Mouse (Mus musculus) embryo, embryonic 9.5 days (tissue): ENCODE results near the gene Rps6ka5.

Experiments
- DNase-seq: peaks from one replicate; pipeline ENCODE4 v3.0.0-alpha.2; 2017; ENCODE audit errors: extremely low spot score

The Rps6ka5 gene

DNA sequence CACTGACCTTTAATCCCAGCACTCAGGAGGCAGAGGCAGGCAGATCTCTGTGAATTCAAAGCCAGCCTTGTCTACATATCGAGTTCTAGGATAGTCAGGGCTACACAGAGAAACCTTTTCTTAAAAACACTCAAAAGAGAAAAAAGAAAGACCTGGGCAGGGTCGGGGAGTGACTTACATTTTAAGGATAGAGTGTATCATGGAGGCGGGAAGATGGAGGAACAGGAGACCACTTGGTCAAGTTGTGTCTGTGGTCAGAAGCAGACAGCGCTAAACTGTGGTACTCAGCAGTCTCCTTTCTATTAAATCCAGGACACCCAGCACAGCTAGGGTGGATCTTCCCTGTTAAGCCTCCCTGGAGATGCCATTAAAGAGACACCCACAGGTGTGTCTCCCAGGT is at the start of gene Rps6ka5:
TSS of gene Rps6ka5 (minus strand) at position 333 of the 400 bp plus-strand sequence.
- no peak for DNase-seq

DNA sequence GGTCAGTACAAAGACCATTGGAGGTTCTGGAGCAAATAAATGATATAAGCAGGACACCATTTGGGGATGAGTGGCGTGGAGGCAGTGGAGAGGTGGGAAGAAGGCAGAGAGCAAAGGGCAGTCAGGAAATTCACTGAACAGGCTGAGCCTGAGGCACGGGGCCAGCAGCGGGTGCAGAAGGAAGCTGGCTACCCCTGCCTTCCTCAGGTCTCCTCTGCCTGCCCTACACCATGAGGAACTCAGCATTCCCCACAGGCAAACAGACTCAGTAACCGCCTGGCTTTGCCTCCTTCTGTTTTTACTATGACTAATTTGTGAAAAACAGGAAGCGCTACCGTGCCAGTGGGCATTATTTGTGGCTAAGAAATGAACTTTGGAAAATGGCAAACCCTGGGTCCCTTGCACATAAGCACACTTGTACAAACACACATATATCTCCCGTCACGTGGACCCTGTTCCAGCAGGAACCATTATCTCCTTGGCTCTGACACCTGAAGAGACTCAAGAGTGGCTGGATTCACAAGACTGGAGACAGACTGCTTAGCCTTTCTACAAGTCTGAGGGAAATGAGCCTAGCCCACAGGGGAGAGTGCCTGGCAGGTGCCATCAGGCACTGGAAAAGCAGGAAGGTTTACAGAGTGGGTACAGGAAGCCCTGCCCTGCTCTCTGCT is 49.3 kb upstream of the Rps6ka5 start:
- no peak for DNase-seq

GRCm38 (mm10) chr12:100775291-100775690 is 48.5 kb upstream of the Rps6ka5 start:
- no peak for DNase-seq

DNA sequence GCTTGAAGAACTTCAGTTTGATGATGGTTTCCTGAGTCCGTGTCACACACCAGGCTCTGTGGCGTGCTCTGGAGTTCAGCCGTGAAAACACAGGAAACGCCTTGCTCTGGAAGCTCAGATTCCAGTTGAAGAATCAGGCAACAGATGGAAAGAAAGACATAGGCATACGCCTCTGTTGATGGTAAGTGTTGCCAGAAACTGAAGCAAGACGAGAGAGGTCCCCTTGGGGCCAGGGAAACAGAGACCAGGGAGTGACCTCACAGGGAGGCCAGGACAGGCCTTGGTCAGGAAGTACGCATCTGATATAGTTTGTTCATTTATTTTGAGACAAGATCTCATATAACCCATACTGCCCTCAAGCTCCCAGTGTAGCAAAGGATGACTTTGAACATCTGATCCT is 48.0 kb upstream of the Rps6ka5 start:
- no peak for DNase-seq

DNA sequence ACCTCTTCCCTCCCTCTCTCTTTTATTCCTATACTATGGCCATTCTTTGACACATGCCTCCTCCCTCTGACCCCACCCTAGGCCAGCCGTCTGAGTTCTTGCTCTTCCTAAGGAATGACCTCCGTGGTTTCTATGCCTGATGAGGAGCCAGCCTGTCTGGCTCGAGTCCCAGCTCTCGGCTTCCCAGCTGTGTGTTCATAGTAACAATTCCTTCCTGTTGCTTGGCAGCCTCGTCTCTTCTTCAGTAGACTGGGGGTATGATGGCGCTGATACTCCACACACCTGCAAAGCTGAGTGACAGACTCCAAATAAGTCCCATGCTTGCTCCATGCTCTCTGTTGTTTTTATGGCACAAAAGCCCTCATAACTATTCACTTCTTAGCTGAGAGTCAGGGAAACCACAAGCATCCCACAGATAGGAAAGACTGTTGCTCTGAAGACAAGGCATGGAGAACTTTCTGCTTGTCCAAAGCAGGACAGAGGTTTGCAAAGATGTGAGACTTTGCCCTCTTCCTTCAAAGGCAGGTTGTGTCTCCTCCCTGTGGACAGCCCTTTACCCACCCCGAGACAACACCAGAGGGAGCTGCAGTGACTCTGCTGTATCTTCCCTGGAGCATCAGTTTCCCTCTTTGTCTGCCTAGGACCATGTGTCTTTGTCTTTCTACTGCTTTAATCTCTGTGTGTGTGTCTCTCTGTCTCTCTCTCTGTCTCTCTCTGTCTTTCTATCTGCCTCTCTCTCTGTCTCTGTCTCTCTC is 45.6 kb upstream of the Rps6ka5 start:
- DNase-seq = no peak

DNA sequence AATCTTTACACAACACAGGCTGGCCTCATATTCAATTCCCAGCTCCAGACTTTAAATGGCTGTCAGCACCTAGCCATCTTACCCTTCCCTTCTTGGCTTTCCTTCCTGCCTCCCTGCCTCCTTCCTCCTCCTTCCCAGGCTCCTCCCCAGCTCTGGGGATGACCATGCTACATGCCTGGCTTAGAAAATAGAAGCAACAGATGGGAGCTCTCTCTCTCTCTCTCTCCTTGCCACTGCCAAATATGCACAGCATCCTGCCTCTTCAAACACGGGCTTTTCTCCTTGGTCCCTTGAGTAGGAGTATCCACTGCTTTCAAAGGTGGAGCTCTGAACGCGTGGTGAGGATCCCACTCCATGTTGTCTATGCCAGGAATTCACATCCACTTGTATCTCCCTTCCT is 44.0 kb upstream of the Rps6ka5 start:
- DNase-seq = no peak

DNA sequence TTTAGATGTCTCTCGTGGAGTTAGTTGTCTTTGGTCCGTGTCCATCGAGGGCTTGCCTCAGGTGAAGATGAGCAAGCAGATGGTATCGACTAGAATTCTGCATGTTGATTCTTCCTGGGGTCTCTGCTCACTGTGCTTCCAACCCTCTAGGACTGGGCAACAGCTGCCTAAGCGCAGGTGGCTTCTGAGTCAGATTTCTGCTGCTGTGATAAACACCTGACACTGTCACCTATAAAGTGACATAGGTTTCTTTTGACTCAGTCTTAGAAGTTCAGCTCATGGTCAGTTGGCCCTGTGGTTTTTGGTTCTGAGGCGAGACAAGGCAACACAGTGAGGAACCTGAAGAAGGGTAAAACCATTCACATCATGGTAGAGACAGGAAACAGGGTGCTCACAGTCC is 43.1 kb upstream of the Rps6ka5 start:
- no peak for DNase-seq

DNA sequence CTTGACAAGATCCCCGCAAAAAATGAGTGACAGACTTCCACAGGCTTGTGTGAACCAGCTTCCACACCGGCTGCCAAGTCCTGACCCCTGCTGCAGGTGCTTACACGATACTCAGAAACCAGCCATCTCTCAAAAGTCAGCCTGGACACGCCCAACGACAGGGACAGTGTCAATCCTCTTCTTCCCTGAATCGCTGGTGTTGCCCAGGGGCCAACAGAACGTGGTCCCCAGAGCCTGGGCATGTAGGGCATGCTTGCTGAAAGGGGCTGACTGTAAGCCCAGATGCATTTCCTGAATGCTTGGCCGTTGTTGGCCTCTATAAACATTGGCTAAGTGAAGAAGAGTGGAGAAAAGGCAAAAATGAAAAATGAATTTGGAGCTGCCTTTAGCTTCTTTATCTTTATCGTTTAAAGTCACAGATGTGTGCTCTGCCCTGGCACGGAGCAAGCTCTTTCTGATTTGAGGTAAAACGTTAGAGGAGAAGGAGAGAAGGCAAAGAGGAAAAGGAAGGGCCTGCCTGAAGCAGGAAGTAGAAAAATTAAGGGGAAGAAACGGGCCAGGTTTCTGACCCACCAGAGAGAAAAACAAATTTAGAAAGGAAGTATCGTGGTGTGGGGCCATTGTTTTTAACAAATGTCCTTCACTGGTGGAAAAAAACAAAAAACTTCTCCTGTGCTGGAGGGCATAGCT is 37.7 kb upstream of the Rps6ka5 start:
- no peak for DNase-seq

- DNase-seq = no peak
These were observed 36.1 kb upstream of the Rps6ka5 start for GRCm38 (mm10) chr12:100762663-100763425.

GRCm38 (mm10) chr12:100757427-100757826 is 30.6 kb upstream of the Rps6ka5 start:
- no peak for DNase-seq

GRCm38 (mm10) chr12:100753716-100754115 is 26.9 kb upstream of the Rps6ka5 start:
- no peak for DNase-seq

DNA sequence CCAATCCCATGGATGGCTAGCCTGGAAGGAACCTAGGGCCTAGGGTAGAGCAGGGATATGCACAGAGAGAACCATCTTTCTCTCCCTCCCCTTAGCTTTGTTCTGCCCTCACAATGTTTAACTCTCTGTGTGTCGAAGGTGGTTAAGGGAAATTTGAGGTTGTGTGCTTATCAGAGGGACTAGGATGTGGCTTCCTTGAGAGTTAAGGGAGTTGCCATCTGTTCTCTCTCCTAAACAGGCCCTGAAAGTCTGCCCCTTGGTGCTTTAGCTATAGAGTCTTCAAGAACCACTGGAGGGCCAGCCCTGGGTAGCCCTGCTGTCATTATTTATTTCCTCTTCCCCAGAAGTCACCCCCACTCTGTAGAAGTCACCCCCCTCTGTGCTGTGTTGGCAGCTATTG is 26.2 kb upstream of the Rps6ka5 start:
- no peak for DNase-seq

GRCm38 (mm10) chr12:100742468-100742867 is 15.7 kb upstream of the Rps6ka5 start:
- no peak for DNase-seq

DNA sequence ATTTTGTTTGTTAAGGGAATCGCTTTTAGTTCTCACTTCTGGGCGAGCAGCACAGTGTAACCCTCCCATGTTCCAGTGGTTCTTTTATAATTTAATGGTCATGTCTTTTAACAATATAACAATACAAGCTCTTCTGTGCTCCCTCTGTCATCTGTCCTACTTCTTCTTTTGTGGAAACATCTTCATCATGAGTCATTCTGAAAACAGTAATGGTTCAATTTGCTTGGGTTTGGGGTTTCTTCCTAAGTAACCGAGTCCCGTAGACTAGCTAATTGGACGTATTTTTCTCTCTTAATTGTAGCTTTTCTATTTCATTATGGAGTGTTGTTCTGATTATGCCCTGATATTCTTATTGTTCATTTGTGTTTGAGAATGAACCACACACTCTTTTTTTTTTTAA is 13.5 kb upstream of the Rps6ka5 start:
- DNase-seq = no peak

- no peak for DNase-seq
These were observed 12.3 kb upstream of the Rps6ka5 start for GRCm38 (mm10) chr12:100739011-100739570.

DNA sequence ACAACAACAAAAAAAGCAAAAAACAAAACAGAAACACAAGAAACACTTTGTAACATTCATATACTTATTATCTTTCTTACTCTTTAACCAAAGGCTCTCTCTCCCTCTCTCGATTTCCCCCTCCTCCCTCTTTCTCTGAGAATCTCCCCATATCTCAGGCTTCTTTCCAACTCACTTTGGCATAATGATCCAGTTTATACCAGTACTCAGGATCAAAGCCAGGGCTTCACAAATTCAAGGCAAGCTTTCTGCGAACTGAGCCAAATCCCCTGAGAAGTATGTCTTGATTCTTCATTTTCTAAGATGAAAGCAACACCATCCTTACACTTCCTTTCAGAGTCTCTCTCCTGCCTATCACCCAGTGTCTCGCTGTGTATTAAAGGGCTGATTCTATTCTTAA is 11.7 kb upstream of the Rps6ka5 start:
- DNase-seq = no peak

- DNase-seq = no peak
These were observed 8.8 kb upstream of the Rps6ka5 start for GRCm38 (mm10) chr12:100735581-100735980.

DNA sequence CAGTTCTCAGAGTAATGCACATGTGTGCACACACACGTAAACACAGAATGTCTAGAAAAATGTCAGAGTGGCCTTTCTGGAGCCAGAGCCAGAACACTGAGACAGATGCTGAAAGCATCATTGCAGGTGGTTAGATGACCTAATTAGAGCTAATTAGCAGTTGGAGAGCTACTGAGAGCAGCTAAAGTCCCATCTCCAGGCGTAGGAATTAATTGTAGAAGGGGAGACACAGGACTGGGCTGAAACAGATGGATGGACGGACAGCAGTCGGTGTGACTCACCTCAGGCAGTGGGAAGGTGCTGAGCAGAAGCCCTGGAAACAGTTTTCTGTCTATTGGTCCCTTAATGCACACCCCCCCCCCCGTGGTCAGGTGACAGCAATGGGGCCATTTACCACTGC is 8.4 kb upstream of the Rps6ka5 start:
- no peak for DNase-seq

GRCm38 (mm10) chr12:100728646-100729485 is 2.1 kb upstream of the Rps6ka5 start:
- no peak for DNase-seq

GRCm38 (mm10) chr12:100727891-100728290 is 1.1 kb upstream of the Rps6ka5 start:
- DNase-seq = no peak

DNA sequence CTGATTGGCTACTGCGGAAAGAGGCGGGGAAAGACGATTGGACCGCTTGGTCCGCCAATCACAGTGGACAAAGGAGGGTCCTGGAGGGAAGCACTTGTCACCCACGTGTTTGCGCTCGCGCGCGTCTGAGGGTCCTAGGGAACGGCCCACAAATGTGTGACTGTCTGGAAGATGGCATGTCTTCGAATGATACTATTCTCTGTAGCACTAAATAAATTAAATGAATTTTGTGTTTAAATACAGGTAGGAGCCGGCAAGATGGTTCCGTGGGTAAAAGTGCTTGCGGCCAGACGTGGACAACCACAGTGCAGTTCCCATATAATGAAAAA is 1.4 kb downstream of the Rps6ka5 start:
- no peak for DNase-seq
